Mouse (Mus musculus) small intestine, adult 2 months (tissue): Measurements from ENCODE around the gene Cep152.

Experiments
- CTCF ChIP-seq: fragments of 200-500 bp; IDR thresholded peaks from 2 replicates; pipeline ENCODE4 v1.5.1; 2012; ENCODE audit warnings: low read depth, mild to moderate bottlenecking, control low read depth, inconsistent platforms, low read length, moderate library complexity, mixed read lengths; ENCODE audit not compliant: insufficient replicate concordance, insufficient read length; ENCODE audit errors: extremely low read depth
- POLR2A ChIP-seq: fragments of 200-500 bp; IDR thresholded peaks from 2 replicates; pipeline ENCODE4 v1.6.1; 2012; ENCODE audit warnings: low read depth, mild to moderate bottlenecking, control low read depth, inconsistent platforms, low read length, moderate library complexity

GRCm38 (mm10) chr2:125630010-125630409, 5.1 kb upstream of the Cep152 start:
- TF ChIP-seq CTCF: no peak
- TF ChIP-seq POLR2A: no peak
